Mouse (Mus musculus) neural tube, embryonic 14.5 days (tissue): ENCODE results near the gene Gpm6b. TPM values are rescaled to one million over a fixed set of nuclear protein-coding genes. Genes with fewer than 3 reads are reported as not detected.

Source experiments
- ATAC-seq: fragments of 200-750 bp; cut with Nextera tagmentation; 2 replicates; pipeline ENCODE4 v1.8.0; 2017; ENCODE audit warnings: low read depth, mild to moderate bottlenecking, moderate TSS enrichment, moderate library complexity
- H3K27ac ChIP-seq: fragments of 300-500 bp; sonication (generic); 2 replicates; pipeline ENCODE4 v1.5.1; 2014; ENCODE audit warnings: low read depth, mild to moderate bottlenecking, control low read depth, low read length, moderate library complexity, mixed read lengths
- H3K27me3 ChIP-seq: fragments of 300-500 bp; sonication (generic); 2 replicates; pipeline ENCODE4 v1.6.1; 2014; ENCODE audit warnings: low read length; ENCODE audit not compliant: control insufficient read depth, insufficient read depth
- H3K36me3 ChIP-seq: fragments of 300-500 bp; sonication (generic); 2 replicates; pipeline ENCODE4 v1.6.1; 2014; ENCODE audit warnings: low read length, mixed read lengths; ENCODE audit not compliant: control insufficient read depth, insufficient read depth
- H3K4me1 ChIP-seq: fragments of 300-500 bp; sonication (generic); 2 replicates; pipeline ENCODE4 v1.6.1; 2014; ENCODE audit warnings: low read length; ENCODE audit not compliant: control insufficient read depth, insufficient read depth
- H3K4me2 ChIP-seq: fragments of 300-500 bp; sonication (generic); 2 replicates; pipeline ENCODE4 v1.6.1; 2014; ENCODE audit warnings: mild to moderate bottlenecking, low read depth, low read length, control low read depth
- H3K4me3 ChIP-seq: fragments of 300-500 bp; sonication (generic); 2 replicates; pipeline ENCODE4 v1.5.1; 2014; ENCODE audit warnings: low read depth, low read length, control low read depth, mixed read lengths
- H3K9ac ChIP-seq: fragments of 300-500 bp; sonication (generic); replicated peaks from 2 replicates; pipeline ENCODE4 v1.6.1; 2014; ENCODE audit warnings: low read depth, mild to moderate bottlenecking, control low read depth, low read length, mixed read lengths
- H3K9me3 ChIP-seq: fragments of 300-500 bp; sonication (generic); 2 replicates; pipeline ENCODE4 v1.6.1; 2016; ENCODE audit warnings: low read length; ENCODE audit not compliant: control insufficient read depth
- WGBS: fragments of 180-500 bp; shearing (Covaris S2); extraction: QIAGEN DNeasy Blood & Tissue Kit; methylation state at CpG from one replicate; pipeline ENCODE4 v1.1.7; 2014; 5-methylcytosine and 5-hydroxymethylcytosine counted together
- polyA plus RNA-seq: library from polyadenylated mRNA; unstranded; fragments of >200 nt; fragmentation: Nextera tagmentation; extraction: Ambion mirVana; gene quantifications from 2 replicates; pipeline ENCODE4 v1.2.1, GENCODE M21; 2014

The Gpm6b gene
- polyA plus RNA-seq, 1 experiment from 2014 or later = 279 TPM

DNA sequence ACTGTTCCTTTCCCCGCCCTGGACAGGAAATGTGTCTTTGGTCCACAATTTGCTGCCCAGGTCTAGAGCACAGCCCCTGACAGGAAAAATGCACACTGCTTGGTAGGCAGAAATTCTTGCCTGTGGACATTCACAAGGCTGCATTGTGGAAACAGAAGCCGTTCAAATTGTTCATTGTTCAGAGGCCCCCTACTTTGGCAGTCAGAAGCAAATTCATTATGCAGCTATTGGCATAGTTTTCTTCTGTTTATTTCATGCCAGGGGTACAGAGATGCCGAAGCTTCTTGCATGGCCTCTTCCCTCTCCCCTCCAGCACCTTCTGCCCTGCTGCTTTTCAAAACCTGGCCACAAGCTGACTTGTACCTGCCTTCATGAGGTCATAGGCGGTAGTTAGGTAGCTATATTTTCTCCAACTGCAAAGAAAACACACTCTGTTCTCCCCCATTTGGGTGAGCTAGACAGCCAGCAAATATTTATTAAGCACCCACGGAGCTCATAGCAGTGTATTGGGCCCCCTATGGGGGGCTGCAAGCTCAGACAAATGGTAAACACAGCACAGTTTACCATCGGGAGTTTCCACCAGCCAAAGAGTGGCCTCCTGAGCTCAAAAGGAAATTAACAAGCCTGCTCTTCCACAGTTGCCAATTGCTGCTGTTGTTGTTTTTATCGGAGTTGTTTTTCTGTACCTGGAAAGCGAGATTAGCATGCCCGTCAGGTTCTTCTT is 48.2 kb downstream of the Gpm6b start:
- 39% methylated on average over 9 of the region's 9 CpGs for WGBS
- ATAC-seq = peak; percentile 58
- Histone ChIP-seq H3K4me2 (no peak overlapping the region; the same call in 1 of the 2 replicates), H3K9ac (no peak overlapping the region), H3K9me3 (no peaks in the 10 kb centered on the region), H3K36me3 (no peaks in the 10 kb centered on the region), H3K4me3 (no peak overlapping the region), H3K27me3 (no peaks in the 10 kb centered on the region), H3K4me1 (0 out of 2 replicates have a peak, but pooled peaks cover 3% of the 10 kb centered on the region), H3K27ac (peak overlapping the region; percentile 52)

DNA sequence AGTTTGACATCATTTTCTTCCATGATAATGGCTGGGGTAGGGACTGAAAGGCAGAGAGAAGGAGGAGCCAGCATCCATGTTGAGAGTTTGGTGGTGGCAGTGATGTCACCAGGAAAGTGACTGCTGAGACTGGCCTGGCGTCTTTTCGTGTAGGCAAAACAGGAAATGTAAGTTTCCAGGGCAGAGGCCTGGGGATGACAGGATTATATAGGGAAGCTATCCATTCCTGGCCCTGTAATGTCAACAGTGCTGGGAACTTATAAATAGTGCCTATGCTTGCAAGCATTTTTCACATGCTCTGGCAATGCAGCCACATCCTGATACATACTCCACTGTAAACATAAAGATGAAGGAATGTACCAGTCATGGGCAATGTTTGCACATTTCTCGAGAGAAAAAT is 52.6 kb downstream of the Gpm6b start:
- Histone ChIP-seq H3K27me3 (no peaks in the 10 kb centered on the region), H3K9ac (no peak overlapping the region), H3K4me1 (0 out of 2 replicates have a peak, but pooled peaks cover 3% of the 10 kb centered on the region), H3K36me3 (no peaks in the 10 kb centered on the region), H3K27ac (no peak overlapping the region), H3K4me2 (no peak overlapping the region), H3K9me3 (no peaks in the 10 kb centered on the region), H3K4me3 (no peak overlapping the region)
- no peak for ATAC-seq
- 63% methylated on average over 3 of the region's 3 CpGs for WGBS

DNA sequence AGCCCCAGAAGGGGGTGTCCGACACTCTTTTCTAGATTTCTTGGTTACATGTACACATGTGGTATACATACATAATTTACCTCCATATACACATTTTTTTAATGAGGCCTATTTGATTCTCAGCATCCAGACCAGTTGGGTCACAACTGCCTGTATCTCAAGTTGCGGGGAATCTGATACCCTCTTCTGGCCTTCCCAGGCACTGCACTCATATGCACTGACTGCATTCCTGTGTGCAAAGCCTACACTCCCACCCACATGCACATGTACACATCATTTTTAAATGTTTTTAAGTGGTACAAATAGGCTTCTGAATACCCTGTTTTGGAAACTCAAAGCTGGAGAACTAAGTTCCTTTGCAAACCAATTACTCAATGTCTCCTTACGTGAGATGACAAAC is 54.8 kb downstream of the Gpm6b start:
- Histone ChIP-seq H3K4me3 (no peak overlapping the region), H3K4me2 (no peak overlapping the region), H3K4me1 (no peaks in the 10 kb centered on the region), H3K27me3 (no peaks in the 10 kb centered on the region; the same call in 1 of the 2 replicates), H3K9me3 (no peaks in the 10 kb centered on the region), H3K27ac (no peak overlapping the region), H3K36me3 (no peaks in the 10 kb centered on the region), H3K9ac (no peak overlapping the region)
- 90% methylated on average over 3 of the region's 3 CpGs for WGBS
- no peak for ATAC-seq

DNA sequence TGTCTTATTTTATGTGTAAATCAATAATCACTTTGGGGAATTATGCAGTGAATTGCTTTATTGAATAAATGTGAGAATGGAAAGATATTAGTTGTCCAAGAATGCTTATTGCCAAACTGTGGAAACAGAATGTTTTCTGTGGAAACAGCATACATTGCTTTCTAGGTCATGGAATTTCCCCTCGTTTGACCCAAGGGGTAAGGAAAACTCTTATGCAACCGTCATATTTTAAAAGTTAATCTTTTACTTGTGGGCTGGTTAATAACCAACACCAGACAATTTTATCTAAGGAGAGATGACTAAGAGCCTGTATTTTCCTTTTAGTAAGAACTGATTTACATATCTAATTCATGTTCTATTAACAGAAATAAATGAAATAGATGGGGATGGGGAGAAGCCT is 64.1 kb downstream of the Gpm6b start:
- 81% methylated on average over 2 of the region's 2 CpGs for WGBS
- no peaks in the 10 kb centered on the region for H3K9me3 ChIP-seq
- no peak overlapping the region for H3K4me2 ChIP-seq
- no peak for ATAC-seq
- no peaks in the 10 kb centered on the region for H3K4me1 ChIP-seq
- no peaks in the 10 kb centered on the region for H3K27me3 ChIP-seq
- no peak overlapping the region for H3K27ac ChIP-seq
- no peaks in the 10 kb centered on the region for H3K36me3 ChIP-seq
- no peak overlapping the region for H3K9ac ChIP-seq
- H3K4me3 ChIP-seq = no peak overlapping the region

- Histone ChIP-seq H3K9ac (no peak overlapping the region), H3K27me3 (no peaks in the 10 kb centered on the region), H3K9me3 (no peaks in the 10 kb centered on the region), H3K27ac (no peak overlapping the region), H3K4me3 (no peak overlapping the region), H3K36me3 (no peaks in the 10 kb centered on the region), H3K4me2 (no peak overlapping the region), H3K4me1 (no peaks in the 10 kb centered on the region)
- ATAC-seq = no peak
- 84% methylated on average over 2 of the region's 2 CpGs for WGBS
Observed at GRCm38 (mm10) chrX:166304355-166304754, 65.6 kb downstream of the Gpm6b start.

- Histone ChIP-seq H3K4me3 (no peak overlapping the region), H3K36me3 (no peaks in the 10 kb centered on the region), H3K4me1 (no peaks in the 10 kb centered on the region), H3K27ac (no peak overlapping the region), H3K27me3 (no peaks in the 10 kb centered on the region), H3K4me2 (no peak overlapping the region), H3K9ac (no peak overlapping the region), H3K9me3 (no peaks in the 10 kb centered on the region)
- ATAC-seq = no peak; the same call in 1 of the 2 replicates
- 68% methylated on average over 7 of the region's 7 CpGs for WGBS
Observed at GRCm38 (mm10) chrX:166307437-166308222, 68.9 kb downstream of the Gpm6b start.

DNA sequence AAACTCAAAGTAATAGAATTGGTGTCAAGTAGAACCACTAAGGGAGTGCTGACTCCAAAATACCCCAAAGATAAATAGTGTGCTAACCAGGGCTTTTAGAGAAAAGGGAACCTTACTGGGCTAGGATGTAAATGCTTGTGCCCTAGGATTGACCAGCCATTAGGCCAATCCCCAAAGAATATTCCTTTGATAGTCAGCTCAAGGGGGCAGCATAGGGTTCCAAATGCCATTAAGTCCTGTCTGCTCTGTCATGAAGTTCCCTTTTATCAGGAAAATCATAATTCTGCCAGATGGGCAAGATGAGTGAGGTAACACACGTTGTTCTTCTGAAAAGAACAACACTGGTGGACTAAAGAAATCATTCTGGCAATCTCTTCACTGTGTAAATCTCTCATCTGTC is 70.1 kb downstream of the Gpm6b start:
- WGBS = 15% methylated on average over 1 of the region's 1 CpGs
- no peak overlapping the region for H3K4me3 ChIP-seq
- ATAC-seq = no peak
- H3K4me1 ChIP-seq = no peaks in the 10 kb centered on the region
- H3K4me2 ChIP-seq = no peak overlapping the region
- H3K9me3 ChIP-seq = no peaks in the 10 kb centered on the region
- no peak overlapping the region for H3K9ac ChIP-seq
- H3K36me3 ChIP-seq = no peaks in the 10 kb centered on the region
- H3K27me3 ChIP-seq = no peaks in the 10 kb centered on the region
- H3K27ac ChIP-seq = no peak overlapping the region

DNA sequence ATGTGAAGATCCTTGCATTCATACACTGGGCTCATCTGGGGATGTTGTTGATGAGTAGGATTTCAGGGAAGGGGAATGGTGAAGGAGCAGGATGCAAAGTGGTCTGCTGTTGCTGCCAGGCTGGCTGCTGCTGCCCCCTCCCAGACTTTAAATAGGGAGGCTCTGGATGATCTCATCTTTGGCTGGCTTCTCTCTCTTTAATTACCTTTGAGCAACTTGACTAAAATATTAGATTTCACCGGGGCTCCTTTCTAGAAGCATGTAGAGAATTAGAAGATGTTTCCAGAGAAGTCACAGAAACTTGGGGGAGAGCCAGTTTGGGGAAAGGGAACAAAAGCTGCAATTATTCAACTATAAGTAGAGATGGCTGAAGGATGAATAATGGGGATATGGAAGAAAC is 76.5 kb downstream of the Gpm6b start:
- Histone ChIP-seq H3K9ac (no peak overlapping the region), H3K27ac (no peak overlapping the region), H3K4me3 (no peak overlapping the region), H3K27me3 (no peaks in the 10 kb centered on the region), H3K4me2 (no peak overlapping the region), H3K9me3 (no peaks in the 10 kb centered on the region), H3K36me3 (no peaks in the 10 kb centered on the region), H3K4me1 (no peaks in the 10 kb centered on the region; the same call in 1 of the 2 replicates)
- no peak for ATAC-seq
- WGBS = 52% methylated on average over 1 of the region's 1 CpGs
